Mouse (Mus musculus) kidney, embryonic 16.5 days (tissue): ENCODE data around the gene S100a2. TPM values are rescaled to one million over a fixed set of nuclear protein-coding genes. Genes with fewer than 3 reads are reported as not detected.
A peak's percentile ranks its signal among the peaks of the same experiment; 100 is the strongest.

Experiments used
- ATAC-seq: fragments of 200-750 bp; cut with Nextera tagmentation; 2 replicates; pipeline ENCODE4 v1.8.0; 2017; ENCODE audit warnings: moderate TSS enrichment; ENCODE audit not compliant: low FRiP score, low TSS enrichment
- H3K27ac ChIP-seq: fragments of 300-500 bp; sonication (generic); 2 replicates; pipeline ENCODE4 v1.5.1; 2014; ENCODE audit warnings: low read length
- H3K27me3 ChIP-seq: fragments of 300-500 bp; sonication (generic); 2 replicates; pipeline ENCODE4 v1.6.1; 2014; ENCODE audit warnings: low read length, control low read depth, mixed read lengths; ENCODE audit not compliant: insufficient read depth
- H3K36me3 ChIP-seq: fragments of 300-500 bp; sonication (generic); 2 replicates; pipeline ENCODE4 v1.6.1; 2014; ENCODE audit warnings: low read length, control low read depth, mixed read lengths; ENCODE audit not compliant: insufficient read depth
- H3K4me1 ChIP-seq: fragments of 300-500 bp; sonication (generic); 2 replicates; pipeline ENCODE4 v1.6.1; 2014; ENCODE audit warnings: low read length, control low read depth, mixed read lengths; ENCODE audit not compliant: insufficient read depth
- H3K4me2 ChIP-seq: fragments of 300-500 bp; sonication (generic); replicated peaks from 2 replicates; pipeline ENCODE4 v1.6.1; 2014; ENCODE audit warnings: low read depth, low read length
- H3K4me3 ChIP-seq: fragments of 300-500 bp; sonication (generic); 2 replicates; pipeline ENCODE4 v1.5.1; 2014; ENCODE audit warnings: mild to moderate bottlenecking, low read length
- H3K9ac ChIP-seq: fragments of 300-500 bp; sonication (generic); replicated peaks from 2 replicates; pipeline ENCODE4 v1.6.1; 2014; ENCODE audit warnings: low read length
- H3K9me3 ChIP-seq: fragments of 300-500 bp; sonication (generic); 2 replicates; pipeline ENCODE4 v1.6.1; 2016; ENCODE audit warnings: low read length, control low read depth
- WGBS: fragments of 180-500 bp; shearing (Covaris S2); extraction: QIAGEN DNeasy Blood & Tissue Kit; methylation state at CpG from one replicate; pipeline ENCODE4 v1.1.7; 2014; 5-methylcytosine and 5-hydroxymethylcytosine counted together
- polyA plus RNA-seq: library from polyadenylated mRNA; unstranded; fragments of >200 nt; fragmentation: Nextera tagmentation; extraction: Ambion mirVana; gene quantifications from 2 replicates; pipeline ENCODE4 v1.2.1, GENCODE M21; 2015

S100a2 gene
- polyA plus RNA-seq, 1 experiment from 2014 or later, result not detected

DNA sequence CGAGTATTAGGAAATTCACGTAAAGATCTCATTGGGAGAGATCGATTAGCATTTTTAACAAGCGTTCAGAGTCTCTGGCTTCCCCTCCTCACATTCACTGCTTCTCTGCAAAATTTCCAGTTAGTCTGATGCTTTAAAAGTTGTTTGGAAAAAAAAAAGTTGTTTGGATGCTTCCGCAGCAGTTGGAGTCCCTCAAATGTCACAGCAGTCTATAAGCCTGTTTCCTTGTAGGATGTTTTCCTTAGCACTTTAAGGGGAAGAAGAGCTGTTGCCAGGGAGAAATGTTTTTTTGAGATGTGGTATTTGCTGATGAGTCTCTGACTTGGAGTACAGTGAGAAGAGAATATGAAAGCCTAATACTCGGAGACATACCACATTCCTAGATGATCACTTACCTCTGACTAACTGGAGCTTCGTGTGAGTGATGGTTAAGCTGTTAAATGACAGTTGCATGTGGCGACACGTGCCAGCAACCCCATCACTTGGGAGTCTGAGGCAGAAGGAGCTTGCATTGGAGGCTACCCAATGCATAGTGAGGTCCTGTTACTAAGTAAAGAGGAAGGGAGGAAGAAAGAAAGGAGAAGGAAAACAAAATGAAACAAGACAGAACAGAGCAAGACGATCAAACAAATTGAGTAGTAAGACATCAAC lies 13.6 kb upstream of the S100a2 start:
- 60% methylated on average over 10 of the region's 10 CpGs for WGBS
- no peaks in the 10 kb centered on the region for H3K36me3 ChIP-seq
- H3K9ac ChIP-seq, result no peak overlapping the region
- H3K4me3 ChIP-seq, result no peak overlapping the region
- H3K4me2 ChIP-seq, result no peak overlapping the region
- ATAC-seq, result no peak
- H3K27me3 ChIP-seq, result no peaks in the 10 kb centered on the region
- H3K4me1 ChIP-seq, result no peaks in the 10 kb centered on the region
- H3K27ac ChIP-seq, result no peak overlapping the region
- H3K9me3 ChIP-seq, result no peaks in the 10 kb centered on the region

DNA sequence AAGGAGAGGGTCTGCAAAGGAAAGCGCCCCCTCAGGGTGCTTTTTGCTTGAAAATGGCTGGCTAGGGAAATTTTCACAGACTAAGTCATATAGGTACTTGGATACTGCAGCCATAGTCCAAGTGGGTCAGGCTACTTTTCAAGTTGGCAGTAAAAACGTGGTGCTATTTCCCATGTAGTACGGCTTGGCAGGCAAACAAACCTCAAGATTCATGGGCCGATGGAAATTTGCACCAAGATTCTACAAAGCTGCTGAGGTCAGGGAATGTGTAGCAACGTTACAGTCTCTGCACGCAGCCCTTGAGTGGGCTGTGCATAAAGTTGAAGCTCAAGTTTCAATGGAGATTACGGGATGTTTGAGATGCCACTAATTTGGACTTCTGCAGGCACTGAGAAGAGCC lies 10.6 kb upstream of the S100a2 start:
- Histone ChIP-seq H3K36me3 (no peaks in the 10 kb centered on the region), H3K4me3 (no peak overlapping the region), H3K27ac (no peak overlapping the region), H3K4me2 (no peak overlapping the region), H3K9me3 (no peaks in the 10 kb centered on the region), H3K9ac (no peak overlapping the region), H3K4me1 (no peaks in the 10 kb centered on the region), H3K27me3 (no peaks in the 10 kb centered on the region)
- 32% methylated on average over 7 of the region's 7 CpGs for WGBS
- no peak for ATAC-seq

GRCm38 (mm10) chr3:90581141-90581540 lies 8.9 kb upstream of the S100a2 start:
- no peak overlapping the region for H3K4me2 ChIP-seq
- H3K9ac ChIP-seq, result no peak overlapping the region
- H3K9me3 ChIP-seq, result no peaks in the 10 kb centered on the region
- 92% methylated on average over 5 of the region's 5 CpGs for WGBS
- no peak overlapping the region for H3K4me3 ChIP-seq
- ATAC-seq, result no peak
- no peaks in the 10 kb centered on the region for H3K36me3 ChIP-seq
- H3K27me3 ChIP-seq, result no peaks in the 10 kb centered on the region
- no peak overlapping the region for H3K27ac ChIP-seq
- H3K4me1 ChIP-seq, result 0 out of 2 replicates have a peak, but pooled peaks cover 3% of the 10 kb centered on the region

- Histone ChIP-seq H3K36me3 (no peaks in the 10 kb centered on the region), H3K4me3 (no peak overlapping the region), H3K4me1 (peaks cover 6% of the 10 kb centered on the region; the same call in 1 of the 2 replicates), H3K4me2 (no peak overlapping the region), H3K9ac (no peak overlapping the region), H3K9me3 (no peaks in the 10 kb centered on the region), H3K27me3 (no peaks in the 10 kb centered on the region), H3K27ac (no peak overlapping the region)
- WGBS, result 94% methylated on average over 1 of the region's 1 CpGs
- ATAC-seq, result no peak
Measured at GRCm38 (mm10) chr3:90582156-90582555, 7.9 kb upstream of the S100a2 start.

DNA sequence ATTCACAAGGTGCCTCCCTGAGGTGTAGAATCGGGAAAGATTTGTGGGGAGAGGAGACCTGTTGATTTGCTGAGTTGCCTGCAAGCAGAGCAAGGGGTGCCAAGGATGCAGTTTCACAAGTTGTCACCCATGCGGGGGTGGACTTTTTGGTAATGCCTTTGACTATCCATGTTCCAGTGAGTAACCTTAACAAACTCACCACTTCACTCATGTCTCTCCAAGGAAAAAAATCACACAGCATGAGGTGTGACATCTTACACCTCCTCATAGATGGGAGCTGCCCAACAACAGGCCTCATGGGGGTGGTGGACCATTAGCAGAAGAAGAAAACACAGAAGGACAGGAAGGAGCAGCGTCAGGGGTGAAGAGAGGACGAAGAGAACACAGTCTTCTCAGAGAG lies 7.5 kb upstream of the S100a2 start:
- 72% methylated on average over 4 of the region's 4 CpGs for WGBS

GRCm38 (mm10) chr3:90583893-90584292 lies 6.2 kb upstream of the S100a2 start:
- H3K9ac ChIP-seq, result no peak overlapping the region
- H3K27me3 ChIP-seq, result no peaks in the 10 kb centered on the region
- no peak overlapping the region for H3K27ac ChIP-seq
- ATAC-seq, result no peak
- WGBS, result 37% methylated on average over 3 of the region's 3 CpGs
- no peaks in the 10 kb centered on the region for H3K36me3 ChIP-seq
- H3K4me2 ChIP-seq, result no peak overlapping the region
- no peak overlapping the region for H3K4me3 ChIP-seq
- H3K9me3 ChIP-seq, result no peaks in the 10 kb centered on the region
- peaks cover 12% of the 10 kb centered on the region; the same call in 1 of the 2 replicates for H3K4me1 ChIP-seq

More for the DNA sequence above, 7.5 kb upstream of the S100a2 start:
- Histone ChIP-seq H3K9ac (no peak overlapping the region), H3K4me2 (no peak overlapping the region), H3K9me3 (no peaks in the 10 kb centered on the region), H3K4me3 (no peak overlapping the region), H3K27me3 (no peaks in the 10 kb centered on the region), H3K27ac (no peak overlapping the region), H3K36me3 (no peaks in the 10 kb centered on the region), H3K4me1 (peaks cover 9% of the 10 kb centered on the region; the same call in 1 of the 2 replicates)
- ATAC-seq, result no peak

DNA sequence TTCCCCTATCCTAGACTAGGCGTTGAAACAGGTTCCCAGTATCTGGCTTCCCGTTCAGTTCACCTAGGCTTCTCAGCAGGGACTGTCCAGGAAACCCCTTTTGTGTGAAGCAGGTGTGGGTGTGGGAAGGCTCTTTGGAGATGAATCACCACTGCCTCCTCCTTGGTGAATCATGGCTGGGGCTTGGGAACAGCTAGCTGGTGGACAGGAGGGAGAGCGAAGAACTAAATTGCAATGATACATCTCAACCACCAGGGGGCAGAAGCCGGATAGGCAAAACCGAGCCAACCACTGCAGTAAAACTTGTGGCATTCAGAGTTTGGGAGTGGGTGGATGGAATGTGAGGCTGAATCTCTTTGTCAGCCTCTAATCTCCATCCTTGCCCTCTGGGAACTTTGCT lies 4.5 kb upstream of the S100a2 start:
- Histone ChIP-seq H3K27me3 (no peaks in the 10 kb centered on the region), H3K4me1 (peaks cover 12% of the 10 kb centered on the region; the same call in 1 of the 2 replicates), H3K27ac (no peak overlapping the region), H3K36me3 (no peaks in the 10 kb centered on the region), H3K9me3 (no peaks in the 10 kb centered on the region), H3K9ac (no peak overlapping the region), H3K4me2 (no peak overlapping the region), H3K4me3 (no peak overlapping the region)
- ATAC-seq, result peak; percentile 55
- WGBS, result 35% methylated on average over 5 of the region's 5 CpGs

DNA sequence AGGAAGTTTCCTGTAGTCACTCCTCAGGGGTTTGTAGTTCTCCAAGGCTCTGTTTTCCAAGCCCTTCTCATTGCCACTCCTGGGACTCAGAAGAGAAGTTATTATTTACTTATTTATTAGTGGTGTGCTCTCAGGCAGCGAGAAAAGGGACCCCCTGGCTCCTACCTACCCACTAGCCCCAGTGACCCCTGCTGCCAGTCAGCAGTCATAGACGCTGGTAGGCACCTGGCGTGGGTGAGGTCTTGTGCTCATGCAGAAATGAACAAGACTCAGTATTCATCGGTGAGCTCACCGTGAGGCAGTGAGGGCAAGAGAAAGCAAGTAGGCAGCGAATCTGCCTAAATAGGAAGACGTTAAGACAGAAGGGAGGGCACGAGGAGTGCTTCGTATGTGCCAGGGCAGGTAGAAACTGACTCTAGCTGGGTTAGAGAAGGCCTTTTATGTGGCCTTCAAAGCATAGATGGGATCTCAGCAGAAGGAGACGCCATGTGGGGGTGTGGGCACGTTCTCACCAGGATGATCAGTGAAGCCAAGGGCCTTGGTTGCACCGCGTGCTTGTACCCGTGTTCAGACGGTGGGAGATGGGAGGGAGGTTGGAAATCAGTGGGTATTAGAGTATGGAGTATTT lies 3.9 kb upstream of the S100a2 start:
- Histone ChIP-seq H3K4me1 (peaks cover 12% of the 10 kb centered on the region; the same call in 1 of the 2 replicates), H3K27me3 (no peaks in the 10 kb centered on the region), H3K4me3 (no peak overlapping the region), H3K9ac (no peak overlapping the region), H3K36me3 (no peaks in the 10 kb centered on the region), H3K27ac (no peak overlapping the region), H3K4me2 (no peak overlapping the region), H3K9me3 (no peaks in the 10 kb centered on the region)
- WGBS, result 81% methylated on average over 15 of the region's 15 CpGs
- ATAC-seq, result no peak

DNA sequence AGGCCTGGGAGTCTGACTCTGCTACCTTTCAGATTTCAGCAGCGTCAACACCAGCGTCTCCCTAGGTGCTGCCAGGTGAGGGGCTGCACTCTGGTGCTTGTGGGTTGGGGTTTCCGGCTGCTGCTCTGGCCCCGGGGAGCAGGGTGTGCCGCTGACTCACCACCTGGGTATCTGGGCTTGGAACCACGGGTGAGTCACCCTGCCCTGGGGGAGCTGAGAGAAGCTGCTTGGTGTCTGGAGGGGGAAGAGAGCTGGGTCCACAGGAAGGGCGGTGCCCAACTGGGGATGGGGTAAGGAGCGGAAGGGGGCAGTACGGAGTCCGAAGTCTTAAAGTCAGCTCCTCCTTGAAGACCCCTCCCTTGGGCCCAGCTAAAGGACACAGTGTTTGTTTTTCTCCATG lies 3.1 kb upstream of the S100a2 start:
- Histone ChIP-seq H3K36me3 (no peaks in the 10 kb centered on the region), H3K9ac (no peak overlapping the region), H3K27ac (peak overlapping the region; percentile 52), H3K4me3 (no peak overlapping the region), H3K4me1 (peaks cover 12% of the 10 kb centered on the region; the same call in 1 of the 2 replicates), H3K4me2 (no peak overlapping the region), H3K27me3 (no peaks in the 10 kb centered on the region), H3K9me3 (no peaks in the 10 kb centered on the region)
- peak; percentile 50 for ATAC-seq
- 56% methylated on average over 10 of the region's 10 CpGs for WGBS
